Mouse (Mus musculus) cortical plate, adult 2 months (tissue): ENCODE measurements around the gene Tbc1d4.

Experiments used
- CTCF ChIP-seq: fragments of 200-500 bp; IDR thresholded peaks from 2 replicates; pipeline ENCODE4 v1.5.1; 2011; ENCODE audit warnings: mild to moderate bottlenecking, control low read depth, low read length; ENCODE audit not compliant: insufficient read depth; ENCODE audit errors: extremely low read depth
- POLR2A ChIP-seq: fragments of 200-500 bp; IDR thresholded peaks from 2 replicates; pipeline ENCODE4 v1.6.1; 2011; ENCODE audit warnings: mild to moderate bottlenecking, low read length, control low read depth; ENCODE audit not compliant: insufficient read depth; ENCODE audit errors: extremely low read depth

DNA sequence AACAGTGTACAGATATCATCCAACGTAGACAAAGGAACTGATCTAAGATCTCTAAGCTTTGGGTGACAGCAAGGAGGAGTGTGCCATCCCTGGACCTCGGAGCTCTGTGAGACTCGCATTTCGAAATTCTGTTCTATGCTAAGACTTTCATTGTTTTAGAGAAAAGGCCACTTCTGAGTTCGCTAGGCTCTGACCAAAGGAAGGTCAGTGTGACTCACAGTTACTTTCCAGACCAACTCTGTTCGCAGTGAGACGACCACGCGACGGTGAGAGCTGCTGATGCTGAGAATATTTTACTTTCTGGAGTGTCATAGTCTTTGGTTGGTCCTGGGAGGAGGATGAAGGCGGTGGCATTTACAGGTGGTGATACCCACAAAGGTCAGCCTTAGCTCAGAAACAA, 142.5 kb downstream of the Tbc1d4 start:
- no peak for TF ChIP-seq CTCF
- TF ChIP-seq POLR2A, result no peak
